Mouse (Mus musculus) G1E (cell line): Measurements from ENCODE around the gene Olfr312. TPM values are rescaled to one million over a fixed set of nuclear protein-coding genes. Genes with fewer than 3 reads are reported as not detected.

Source experiments
- ATAC-seq: 2 replicates; pipeline ENCODE4 v1.8.0; 2016; ENCODE audit warnings: mild to moderate bottlenecking; ENCODE audit not compliant: insufficient number of reproducible peaks, poor library complexity, low FRiP score, severe bottlenecking; ENCODE audit errors: extremely low read depth
- DNase-seq: peaks from one replicate; pipeline ENCODE4 v3.0.0; 2012; ENCODE audit warnings: low spot score
- H3K27me3 ChIP-seq: 2 replicates; pipeline ENCODE4 v1.6.1; 2012; ENCODE audit warnings: mild to moderate bottlenecking, low read length, inconsistent platforms; ENCODE audit not compliant: insufficient read depth
- H3K36me3 ChIP-seq: replicated peaks from 2 replicates; pipeline ENCODE3; 2012; ENCODE audit warnings: mild to moderate bottlenecking, inconsistent platforms
- H3K4me1 ChIP-seq: 2 replicates; pipeline ENCODE4 v1.6.1; 2012; ENCODE audit warnings: low read depth, low read length, inconsistent platforms, mixed read lengths; ENCODE audit not compliant: insufficient read depth
- H3K4me3 ChIP-seq: 2 replicates; pipeline ENCODE4 v1.5.1; 2012; ENCODE audit warnings: low read depth, mild to moderate bottlenecking, inconsistent platforms, low read length, moderate library complexity, mixed read lengths
- H3K9me3 ChIP-seq: replicated peaks from 2 replicates; pipeline ENCODE4 v1.6.1; 2012; ENCODE audit warnings: inconsistent platforms
- CTCF ChIP-seq: IDR thresholded peaks from 2 replicates; pipeline ENCODE4 v1.5.1; 2012; ENCODE audit warnings: low read depth, low read length, inconsistent platforms, mixed read lengths
- GATA1 ChIP-seq: IDR thresholded peaks from 2 replicates; pipeline ENCODE4 v1.6.1; 2012; ENCODE audit warnings: borderline replicate concordance, low read length, inconsistent platforms, mixed read lengths
- GATA2 ChIP-seq: IDR thresholded peaks from 2 replicates; pipeline ENCODE4 v1.6.1; 2012; ENCODE audit warnings: low read depth, low read length, inconsistent platforms, borderline replicate concordance
- POLR2AphosphoS5 ChIP-seq: IDR thresholded peaks from 2 replicates; pipeline ENCODE4 v1.6.1; 2012; ENCODE audit warnings: low read depth, low read length, inconsistent platforms; ENCODE audit not compliant: insufficient replicate concordance
- TAL1 ChIP-seq: conservative IDR thresholded peaks from 2 replicates; pipeline ENCODE4 v1.6.1; 2012; ENCODE audit warnings: low read depth, low read length, inconsistent platforms, mixed read lengths
- polyA plus RNA-seq: library from polyadenylated mRNA; stranded (reverse); fragments of >175 nt; gene quantifications from 2 replicates; pipeline ENCODE4 v1.2.3, GENCODE M21; 2012
- total RNA-seq, 2 experiments: library from RNA; stranded (forward) in 1 of 2; stranded (reverse) in 1 of 2; fragments of 200-1000 nt in 1 of 2; fragments of >200 nt in 1 of 2; fragmentation: Nextera tagmentation in 1 of 2; gene quantifications; 2 replicates each; pipeline ENCODE4 v1.2.3; 2014 to 2017

Gene Olfr312
- total and polyA plus RNA-seq, 3 experiments: 0.05 TPM; not detected in 2

- Histone ChIP-seq H3K36me3 (no peaks in the 10 kb centered on the region), H3K9me3 (no peaks in the 10 kb centered on the region), H3K27me3 (peaks cover 10% of the 10 kb centered on the region), H3K4me1 (no peaks in the 10 kb centered on the region), H3K4me3 (no peak overlapping the region)
- TF ChIP-seq TAL1: no peak
- no peak for TF ChIP-seq GATA2
- no peak for TF ChIP-seq GATA1
- TF ChIP-seq CTCF: no peak
- no peak for TF ChIP-seq POLR2AphosphoS5
- no peak for DNase-seq
- ATAC-seq: no peak
Measured at GRCm38 (mm10) chr11:58870961-58871360, 41.9 kb downstream of the Olfr312 start.

- TF ChIP-seq CTCF (no peak), TAL1 (no peak), GATA1 (no peak), GATA2 (no peak), POLR2AphosphoS5 (no peak)
- Histone ChIP-seq H3K36me3 (no peaks in the 10 kb centered on the region), H3K27me3 (peaks cover 6% of the 10 kb centered on the region), H3K4me1 (no peaks in the 10 kb centered on the region), H3K9me3 (no peaks in the 10 kb centered on the region), H3K4me3 (no peak overlapping the region)
- DNase-seq (no peak), ATAC-seq (no peak)
Measured at GRCm38 (mm10) chr11:58883756-58884155, 54.7 kb downstream of the Olfr312 start.

Other genes starting within 250 kb of the Olfr312 start
Only the 20 nearest of the 24 such genes appear.
- gene Olfr322, start 170.5 kb upstream of the Olfr312 start, total RNA-seq (2014; fragmentation: Nextera tagmentation): not detected in 2 replicates
- gene Olfr322, start 170.5 kb upstream of the Olfr312 start, total RNA-seq (2017): under 0.01 and 0.16 TPM in 2 replicates
- gene Olfr322, start 170.5 kb upstream of the Olfr312 start, polyA plus RNA-seq: not detected in 2 replicates
- gene Olfr320, start 148.1 kb upstream of the Olfr312 start, total RNA-seq (2014; fragmentation: Nextera tagmentation): not detected in 2 replicates
- gene Olfr320, start 148.1 kb upstream of the Olfr312 start, total RNA-seq (2017): 0.06 TPM in 1 of 2 replicates, not detected in the other
- gene Olfr320, start 148.1 kb upstream of the Olfr312 start, polyA plus RNA-seq: not detected in 2 replicates
- gene Olfr319, start 130.1 kb upstream of the Olfr312 start, total RNA-seq (2014; fragmentation: Nextera tagmentation): not detected in 2 replicates
- gene Olfr319, start 130.1 kb upstream of the Olfr312 start, total RNA-seq (2017): 0.27 TPM in 1 of 2 replicates, not detected in the other
- not detected in 2 replicates for gene Olfr319, start 130.1 kb upstream of the Olfr312 start, polyA plus RNA-seq
- gene Olfr318, start 105.2 kb upstream of the Olfr312 start, total RNA-seq (2014; fragmentation: Nextera tagmentation): 0.45 TPM in 1 of 2 replicates, not detected in the other
- gene Olfr318, start 105.2 kb upstream of the Olfr312 start, total RNA-seq (2017): 0.06 and 0.33 TPM in 2 replicates
- not detected in 2 replicates for gene Olfr318, start 105.2 kb upstream of the Olfr312 start, polyA plus RNA-seq
- not detected in 2 replicates for gene Olfr317, start 90.0 kb upstream of the Olfr312 start, total RNA-seq (2014; fragmentation: Nextera tagmentation)
- gene Olfr317, start 90.0 kb upstream of the Olfr312 start, total RNA-seq (2017): not detected in 2 replicates
- not detected in 2 replicates for gene Olfr317, start 90.0 kb upstream of the Olfr312 start, polyA plus RNA-seq
- gene Olfr316, start 76.5 kb upstream of the Olfr312 start, total RNA-seq (2014; fragmentation: Nextera tagmentation): not detected in 2 replicates
- 0.06 and 0.33 TPM in 2 replicates for gene Olfr316, start 76.5 kb upstream of the Olfr312 start, total RNA-seq (2017)
- not detected in 2 replicates for gene Olfr316, start 76.5 kb upstream of the Olfr312 start, polyA plus RNA-seq
- gene Olfr315, start 56.0 kb upstream of the Olfr312 start, total RNA-seq (2014; fragmentation: Nextera tagmentation): not detected in 2 replicates
- not detected in 2 replicates for gene Olfr315, start 56.0 kb upstream of the Olfr312 start, total RNA-seq (2017)
- gene Olfr315, start 56.0 kb upstream of the Olfr312 start, polyA plus RNA-seq: not detected in 2 replicates
- gene Olfr314, start 46.3 kb upstream of the Olfr312 start, total RNA-seq (2014; fragmentation: Nextera tagmentation): not detected in 2 replicates
- gene Olfr314, start 46.3 kb upstream of the Olfr312 start, total RNA-seq (2017): 0.05 and 0.06 TPM in 2 replicates
- gene Olfr314, start 46.3 kb upstream of the Olfr312 start, polyA plus RNA-seq: not detected in 2 replicates
- gene Fam183b, start 27.3 kb upstream of the Olfr312 start, total RNA-seq (2014; fragmentation: Nextera tagmentation): not detected in 2 replicates
- gene Fam183b, start 27.3 kb upstream of the Olfr312 start, total RNA-seq (2017): not detected in 2 replicates
- not detected in 2 replicates for gene Fam183b, start 27.3 kb upstream of the Olfr312 start, polyA plus RNA-seq
- not detected in 2 replicates for gene Olfr313, start 14.2 kb upstream of the Olfr312 start, total RNA-seq (2014; fragmentation: Nextera tagmentation)
- gene Olfr313, start 14.2 kb upstream of the Olfr312 start, total RNA-seq (2017): 0.11 TPM in 1 of 2 replicates, not detected in the other
- gene Olfr313, start 14.2 kb upstream of the Olfr312 start, polyA plus RNA-seq: not detected in 2 replicates
- not detected in 2 replicates for gene Olfr311, start 10.0 kb downstream of the Olfr312 start, total RNA-seq (2014; fragmentation: Nextera tagmentation)
- 0.33 TPM in 1 of 2 replicates, not detected in the other for gene Olfr311, start 10.0 kb downstream of the Olfr312 start, total RNA-seq (2017)
- gene Olfr311, start 10.0 kb downstream of the Olfr312 start, polyA plus RNA-seq: not detected in 2 replicates
- 13.9 and 15.1 TPM in 2 replicates for gene Gm12258, start 17.9 kb downstream of the Olfr312 start, total RNA-seq (2014; fragmentation: Nextera tagmentation)
- gene Gm12258, start 17.9 kb downstream of the Olfr312 start, total RNA-seq (2017): 8.7 and 8.8 TPM in 2 replicates
- gene Gm12258, start 17.9 kb downstream of the Olfr312 start, polyA plus RNA-seq: 0.21 and 0.62 TPM in 2 replicates
- 1.5 and 10.3 TPM in 2 replicates for gene 2810021J22Rik, start 38.0 kb downstream of the Olfr312 start, total RNA-seq (2014; fragmentation: Nextera tagmentation)
- 0.46 and 1.7 TPM in 2 replicates for gene 2810021J22Rik, start 38.0 kb downstream of the Olfr312 start, total RNA-seq (2017)
- 0.02 TPM in 2 replicates for gene 2810021J22Rik, start 38.0 kb downstream of the Olfr312 start, polyA plus RNA-seq
- gene Zfp39, start 75.0 kb downstream of the Olfr312 start, total RNA-seq (2014; fragmentation: Nextera tagmentation): 22.0 and 22.6 TPM in 2 replicates
- 5.5 and 7.0 TPM in 2 replicates for gene Zfp39, start 75.0 kb downstream of the Olfr312 start, total RNA-seq (2017)
- 0.80 and 0.85 TPM in 2 replicates for gene Zfp39, start 75.0 kb downstream of the Olfr312 start, polyA plus RNA-seq
- gene Btnl10, start 88.7 kb downstream of the Olfr312 start, total RNA-seq (2014; fragmentation: Nextera tagmentation): 17.5 TPM in 1 of 2 replicates, not detected in the other
- gene Btnl10, start 88.7 kb downstream of the Olfr312 start, total RNA-seq (2017): under 0.01 TPM in 1 of 2 replicates, not detected in the other
- gene Btnl10, start 88.7 kb downstream of the Olfr312 start, polyA plus RNA-seq: not detected in 2 replicates
- gene Rnf187, start 109.7 kb downstream of the Olfr312 start, total RNA-seq (2014; fragmentation: Nextera tagmentation): 55.7 and 55.8 TPM in 2 replicates
- gene Rnf187, start 109.7 kb downstream of the Olfr312 start, total RNA-seq (2017): 72.8 and 106 TPM in 2 replicates
- gene Rnf187, start 109.7 kb downstream of the Olfr312 start, polyA plus RNA-seq: 225 and 312 TPM in 2 replicates
- 2.7 and 23.2 TPM in 2 replicates for gene Hist3h2ba, start 119.7 kb downstream of the Olfr312 start, total RNA-seq (2014; fragmentation: Nextera tagmentation)
- 6.0 and 7.1 TPM in 2 replicates for gene Hist3h2ba, start 119.7 kb downstream of the Olfr312 start, total RNA-seq (2017)
- 0.20 TPM in 1 of 2 replicates, not detected in the other for gene Hist3h2ba, start 119.7 kb downstream of the Olfr312 start, polyA plus RNA-seq
- gene Hist3h2a, start 125.4 kb downstream of the Olfr312 start, total RNA-seq (2014; fragmentation: Nextera tagmentation): 93.3 and 107 TPM in 2 replicates
- 108 and 128 TPM in 2 replicates for gene Hist3h2a, start 125.4 kb downstream of the Olfr312 start, total RNA-seq (2017)
- 6.2 and 13.5 TPM in 2 replicates for gene Hist3h2a, start 125.4 kb downstream of the Olfr312 start, polyA plus RNA-seq
- not detected in 2 replicates for gene Trim17, start 125.4 kb downstream of the Olfr312 start, total RNA-seq (2014; fragmentation: Nextera tagmentation)
- 0.11 and 0.12 TPM in 2 replicates for gene Trim17, start 125.4 kb downstream of the Olfr312 start, total RNA-seq (2017)
- 0.12 and 7.5 TPM in 2 replicates for gene Trim17, start 125.4 kb downstream of the Olfr312 start, polyA plus RNA-seq
- gene Trim11, start 148.9 kb downstream of the Olfr312 start, total RNA-seq (2014; fragmentation: Nextera tagmentation): 44.7 and 48.2 TPM in 2 replicates
- 32.3 and 36.4 TPM in 2 replicates for gene Trim11, start 148.9 kb downstream of the Olfr312 start, total RNA-seq (2017)
- gene Trim11, start 148.9 kb downstream of the Olfr312 start, polyA plus RNA-seq: 69.3 and 75.9 TPM in 2 replicates